Mouse (Mus musculus): ENCODE results near the gene Ugcg.

Gene Ugcg

DNA sequence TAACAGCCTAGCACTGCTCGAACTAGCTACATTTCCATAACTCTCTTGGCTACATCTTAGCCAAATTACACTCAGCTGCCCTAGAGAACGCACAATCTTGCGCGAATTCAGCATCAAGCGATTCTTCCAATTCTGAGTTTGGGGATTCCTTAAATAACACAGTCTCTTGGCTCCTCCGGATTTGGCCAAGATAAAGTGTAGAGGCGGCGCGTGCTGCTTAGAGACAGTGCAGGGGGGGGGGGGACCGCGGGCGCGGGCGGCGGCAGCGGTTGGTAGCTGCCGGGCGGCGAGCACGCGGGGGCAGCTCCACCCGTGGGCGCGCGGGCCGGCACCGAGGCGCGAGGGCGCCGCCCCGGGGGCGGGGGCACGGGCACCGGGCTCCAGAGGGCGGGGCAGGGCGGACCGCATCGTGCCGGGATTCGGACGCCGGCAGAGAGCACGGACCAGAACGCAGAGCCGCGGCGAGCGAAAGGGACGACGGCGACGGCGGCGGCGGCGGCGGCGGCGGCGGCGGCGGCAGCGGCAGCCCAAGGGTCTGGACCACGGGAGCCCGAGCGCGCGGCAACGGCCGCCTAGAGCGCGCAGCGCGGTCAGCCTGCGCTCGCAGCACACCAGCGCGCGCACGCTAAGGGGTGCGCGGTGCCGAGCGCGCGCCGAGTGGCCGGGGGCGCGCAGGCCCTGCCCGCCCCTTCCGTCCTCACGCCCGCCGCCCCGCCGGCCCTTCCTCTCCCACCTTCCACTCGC is at the start of gene Ugcg:
Gene Ugcg (plus strand): TSS at position 456 of the 744 bp plus-strand sequence.
- peak; percentile 87 for ATAC-seq (ENCODE audit: low TSS enrichment)

DNA sequence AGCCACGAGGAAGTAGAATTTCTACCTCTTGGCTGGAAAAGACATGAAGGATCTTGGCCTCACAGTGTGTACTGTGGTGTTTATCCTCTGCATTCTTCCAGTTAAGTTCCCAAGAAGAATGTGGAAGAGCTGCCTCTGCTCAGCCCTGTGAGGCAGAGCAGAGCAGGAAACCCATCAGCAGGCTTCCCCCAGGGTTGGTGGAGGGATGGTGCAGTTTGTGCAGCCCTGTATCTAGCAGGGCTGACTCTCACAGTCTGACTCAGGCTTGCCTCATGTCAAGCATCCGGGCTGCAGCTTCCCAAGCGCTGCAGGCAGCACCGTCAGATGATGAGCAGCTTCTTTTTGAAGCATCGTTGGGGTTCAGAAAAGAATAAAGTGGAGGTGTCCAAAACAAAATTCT is 40.0 kb upstream of the Ugcg start:
- ATAC-seq (ENCODE audit: low TSS enrichment), result no peak

DNA sequence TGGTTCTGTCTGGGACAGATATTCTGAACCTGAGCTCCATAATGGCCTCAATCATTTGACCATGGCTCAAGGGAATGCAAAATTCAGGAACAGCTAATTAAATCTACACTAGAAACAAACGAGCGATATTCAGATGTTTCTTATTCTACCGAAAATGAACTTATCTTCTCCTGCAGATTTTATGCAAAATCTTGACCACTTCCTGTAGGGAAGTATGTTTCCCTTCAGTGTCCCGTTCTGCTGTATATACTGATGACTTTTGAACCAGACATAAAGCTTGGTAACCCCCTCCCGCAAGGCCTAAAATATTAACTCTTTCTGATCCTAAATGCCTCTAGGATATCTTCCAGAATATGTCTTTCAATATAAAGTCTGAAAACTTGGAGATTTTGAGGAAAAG is 38.1 kb upstream of the Ugcg start:
- no peak for ATAC-seq (ENCODE audit: low TSS enrichment)

- ATAC-seq (ENCODE audit: low TSS enrichment), result no peak
Measured at GRCm38 (mm10) chr4:59151953-59152352, 37.1 kb upstream of the Ugcg start.

GRCm38 (mm10) chr4:59156897-59157592 is 32.0 kb upstream of the Ugcg start:
- no peak for ATAC-seq (ENCODE audit: low TSS enrichment)

GRCm38 (mm10) chr4:59157654-59158053 is 31.4 kb upstream of the Ugcg start:
- ATAC-seq (ENCODE audit: low TSS enrichment), result no peak

DNA sequence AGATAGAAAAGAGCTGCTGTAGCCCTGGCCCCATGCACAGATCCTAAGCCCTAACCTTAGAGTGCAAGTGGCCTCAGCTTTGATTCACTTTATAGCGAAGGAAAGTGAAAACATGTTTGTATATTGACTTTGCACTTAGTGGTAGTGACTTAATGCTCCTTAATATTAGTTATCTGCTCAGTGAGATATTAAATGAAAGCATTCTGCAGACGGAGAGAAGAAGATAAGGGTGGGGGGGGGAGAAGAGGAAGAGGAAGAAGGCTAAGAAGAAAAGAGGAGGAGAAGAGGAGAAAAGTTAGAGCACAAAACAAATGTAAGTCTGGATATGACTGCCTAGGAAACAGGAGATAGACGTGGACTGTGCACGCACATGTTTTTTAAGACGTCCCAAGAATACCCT is 28.8 kb upstream of the Ugcg start:
- no peak for ATAC-seq (ENCODE audit: low TSS enrichment)

DNA sequence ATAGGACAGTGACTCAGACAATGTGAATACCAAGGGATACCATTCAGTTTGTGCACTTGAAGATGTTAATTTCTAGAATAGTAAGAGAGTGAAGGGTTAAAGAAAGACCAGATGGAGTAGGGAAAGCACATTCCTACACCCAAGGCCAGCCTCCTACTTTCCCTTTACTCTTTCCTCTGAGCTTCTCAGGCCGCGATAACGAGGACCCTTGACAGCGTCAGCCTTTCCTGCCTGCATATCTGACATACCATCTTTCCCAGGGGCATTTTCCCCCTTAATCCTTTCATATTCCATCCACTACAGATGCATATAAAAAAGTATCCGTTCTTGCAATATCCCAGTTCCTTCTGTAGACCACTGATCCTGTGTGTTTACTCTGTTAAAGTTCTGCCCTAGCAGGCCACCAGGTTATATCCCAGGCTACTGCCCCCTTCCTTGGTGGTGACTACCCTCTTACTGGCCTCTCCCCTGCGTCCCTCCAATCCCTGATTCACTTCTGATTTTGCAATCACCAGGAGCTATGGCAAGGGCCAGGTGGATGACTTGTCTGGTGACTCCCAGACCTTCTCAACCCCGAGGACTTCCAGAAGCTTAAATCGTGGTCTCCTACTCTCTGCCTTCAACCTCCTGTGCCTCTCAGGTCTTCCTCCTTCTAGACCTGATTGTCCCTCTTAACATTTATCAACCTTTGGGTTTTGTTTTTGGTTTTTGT is 27.9 kb upstream of the Ugcg start:
- no peak for ATAC-seq (ENCODE audit: low TSS enrichment)

DNA sequence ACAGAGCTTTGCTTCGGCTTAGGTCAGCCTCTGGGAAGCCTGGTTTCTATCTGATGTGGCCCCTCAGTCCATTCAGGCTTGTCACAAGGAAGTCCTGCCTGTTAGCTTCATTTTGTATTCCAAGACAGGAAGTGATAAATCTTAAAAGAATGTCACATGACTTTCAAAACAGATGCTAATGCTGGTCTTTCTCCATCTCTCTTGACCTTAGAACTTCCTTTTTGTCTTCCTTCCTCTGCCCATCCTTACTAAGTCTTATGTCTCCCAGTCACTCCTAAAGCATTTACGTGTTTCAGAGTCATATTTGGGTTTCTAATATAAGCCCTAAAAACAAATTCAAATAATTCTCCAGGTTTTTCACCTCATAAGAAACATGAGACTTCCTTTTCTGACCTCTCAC is 25.0 kb upstream of the Ugcg start:
- ATAC-seq (ENCODE audit: low TSS enrichment), result no peak

- ATAC-seq (ENCODE audit: low TSS enrichment), result no peak
Measured at GRCm38 (mm10) chr4:59167251-59167847, 21.7 kb upstream of the Ugcg start.

DNA sequence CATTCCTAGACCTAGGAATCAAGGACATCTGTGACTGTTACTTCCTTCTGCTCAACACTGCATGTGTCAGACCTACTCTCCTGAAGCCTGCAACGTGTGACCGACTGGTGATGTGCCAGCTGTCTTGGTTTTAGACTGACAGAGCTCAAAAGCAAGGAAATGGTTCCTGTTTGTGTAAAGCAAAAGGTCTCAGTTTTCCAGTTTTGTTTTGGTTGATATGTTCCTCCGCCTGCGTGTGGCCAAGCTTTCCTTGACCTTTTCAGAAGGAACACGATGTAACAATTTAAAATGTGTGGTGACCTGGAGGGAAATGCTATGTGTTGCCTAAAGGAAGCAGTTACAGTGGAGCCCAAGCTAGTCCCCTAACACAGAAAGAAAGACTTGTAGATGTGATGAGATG is 19.1 kb upstream of the Ugcg start:
- no peak for ATAC-seq (ENCODE audit: low TSS enrichment)

DNA sequence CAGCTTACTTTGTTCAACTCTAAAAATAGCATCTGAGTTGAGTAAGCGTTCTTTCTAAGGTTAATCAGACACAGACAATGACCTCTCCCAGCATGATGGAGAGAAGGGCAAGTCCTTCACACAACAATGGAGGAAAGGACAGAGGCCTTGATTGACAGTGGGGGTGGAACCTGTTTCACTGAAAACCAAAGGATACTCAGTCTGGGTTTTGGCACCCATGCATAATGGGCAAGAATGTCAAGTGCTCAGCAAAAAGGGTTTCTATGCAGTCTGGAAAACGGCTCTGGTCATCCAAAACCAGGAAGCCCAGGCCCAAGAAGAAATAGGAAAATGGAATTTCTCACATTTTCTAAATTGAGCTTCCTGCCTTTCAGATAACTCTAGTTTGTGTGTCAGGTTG is 16.4 kb upstream of the Ugcg start:
- no peak for ATAC-seq (ENCODE audit: low TSS enrichment)

DNA sequence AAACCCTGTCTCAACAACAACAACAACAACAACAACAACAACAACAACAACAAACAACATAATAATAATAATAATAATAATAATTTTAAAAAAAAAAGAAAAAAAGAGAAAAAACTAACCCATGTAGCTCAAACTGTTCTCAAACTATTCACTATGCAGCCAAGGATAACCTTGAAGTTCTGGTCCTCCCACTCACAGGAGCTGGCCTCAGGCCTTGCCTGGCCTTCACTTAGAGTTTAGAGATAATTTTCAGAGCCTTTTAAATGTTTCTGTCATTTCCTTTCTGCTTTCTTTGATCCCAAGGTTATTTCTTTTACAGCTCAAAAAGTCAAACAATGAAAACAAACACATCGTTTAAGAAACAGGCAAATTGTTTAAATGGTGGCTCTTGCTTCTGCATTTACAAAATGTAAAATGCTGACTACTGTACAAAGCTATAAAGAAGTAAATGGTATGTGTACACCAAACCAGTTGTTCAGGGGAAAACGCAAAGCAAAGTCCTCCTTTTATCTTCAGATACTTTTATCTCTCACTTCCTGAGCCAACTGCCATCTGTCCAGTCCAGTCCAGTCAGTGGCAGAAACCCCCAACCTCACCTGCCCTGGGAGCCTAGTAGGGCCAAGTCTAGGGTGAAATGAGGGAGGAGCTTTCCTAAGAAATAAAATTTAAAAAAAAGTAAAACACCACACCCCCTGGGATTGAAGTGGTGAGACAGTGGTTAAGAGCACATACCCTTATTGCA is 15.7 kb upstream of the Ugcg start:
- no peak for ATAC-seq (ENCODE audit: low TSS enrichment)

GRCm38 (mm10) chr4:59175003-59175402 is 14.1 kb upstream of the Ugcg start:
- ATAC-seq (ENCODE audit: low TSS enrichment), result peak; percentile 57; the same call in 1 of the 2 replicates

GRCm38 (mm10) chr4:59175929-59176328 is 13.1 kb upstream of the Ugcg start:
- ATAC-seq (ENCODE audit: low TSS enrichment), result no peak

GRCm38 (mm10) chr4:59177566-59177965 is 11.5 kb upstream of the Ugcg start:
- ATAC-seq (ENCODE audit: low TSS enrichment), result no peak

DNA sequence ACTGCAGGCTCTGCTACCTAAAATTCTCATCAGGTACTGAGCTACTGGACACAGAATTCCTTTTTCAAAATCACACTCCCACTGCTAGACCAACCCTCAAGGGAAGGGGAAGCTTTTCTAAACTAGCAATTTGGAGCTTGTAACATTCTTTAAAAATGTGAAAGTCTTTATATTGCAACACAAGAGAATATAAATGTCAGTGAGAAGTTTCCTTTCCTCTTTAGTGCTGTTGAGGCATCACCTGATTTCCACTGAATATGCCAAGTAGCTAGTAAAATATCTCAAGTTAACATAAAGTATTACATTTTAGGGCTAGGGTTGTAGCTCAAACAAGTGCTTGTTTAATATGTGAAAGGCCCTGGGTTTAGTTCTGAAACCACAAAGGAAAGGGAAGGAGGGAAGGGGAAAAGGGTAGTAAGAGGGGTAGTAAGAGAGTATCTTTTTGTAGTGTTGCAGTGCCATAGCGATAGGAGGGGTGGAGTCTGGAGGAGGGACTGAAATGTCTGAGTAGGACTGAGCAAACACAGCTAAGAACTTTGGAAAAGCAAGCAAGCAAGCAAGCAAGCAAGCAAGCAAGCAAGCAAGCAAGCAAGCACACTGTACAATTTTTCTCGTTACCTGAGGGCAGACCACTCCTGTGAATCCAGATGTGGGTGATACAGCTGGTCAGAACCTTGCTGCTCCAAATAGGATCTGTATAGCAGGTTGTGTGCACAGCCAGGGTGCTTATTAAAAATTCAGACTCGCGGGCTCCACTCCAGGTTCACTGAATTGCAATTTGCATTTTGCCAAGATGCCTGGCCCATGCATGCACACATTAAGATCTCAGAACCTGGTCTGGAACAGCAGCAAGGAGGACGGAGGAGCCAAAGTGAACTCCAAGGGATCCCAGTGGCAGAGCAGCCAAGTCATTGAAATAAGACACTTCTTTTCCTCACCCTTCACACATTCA is 7.5 kb upstream of the Ugcg start:
- no peak for ATAC-seq (ENCODE audit: low TSS enrichment)

DNA sequence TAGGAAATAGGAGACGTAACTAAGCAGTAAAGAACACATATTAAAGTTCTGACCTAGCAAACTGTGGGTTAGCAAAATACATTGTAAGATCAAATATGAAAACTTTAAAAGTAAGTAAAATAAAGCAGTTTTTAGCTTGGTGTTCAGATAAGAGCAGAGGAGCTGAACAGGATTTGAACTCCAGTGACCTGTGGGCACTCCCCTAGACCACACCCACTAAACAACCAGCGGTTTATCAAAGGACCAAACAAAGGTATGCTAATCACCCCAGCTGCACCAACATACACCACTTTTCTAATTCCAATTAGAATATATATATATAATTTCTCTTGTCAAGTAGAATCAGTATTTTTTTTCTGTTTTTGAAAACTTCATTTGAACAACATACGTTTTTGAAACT is 3.4 kb upstream of the Ugcg start:
- no peak for ATAC-seq (ENCODE audit: low TSS enrichment)

DNA sequence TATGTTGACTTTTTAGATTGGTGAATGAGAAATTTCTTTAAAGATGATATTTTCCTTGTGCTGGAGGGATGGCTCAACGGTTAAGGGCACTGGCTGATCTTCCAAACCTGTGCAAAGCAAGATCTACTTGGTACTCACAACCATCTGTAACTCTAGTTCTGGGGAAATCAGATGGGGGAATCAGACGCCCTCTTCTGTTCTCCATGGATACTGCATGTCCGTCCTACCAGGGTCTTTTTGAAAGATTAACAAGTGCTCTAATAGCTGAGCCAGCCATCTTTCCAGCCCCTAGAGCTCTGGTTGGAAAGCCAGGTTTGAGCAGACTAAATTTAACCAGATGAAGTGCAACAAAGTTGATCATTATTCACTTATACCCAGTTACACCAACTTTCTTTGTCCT is 1.8 kb upstream of the Ugcg start:
- ATAC-seq (ENCODE audit: low TSS enrichment), result no peak

DNA sequence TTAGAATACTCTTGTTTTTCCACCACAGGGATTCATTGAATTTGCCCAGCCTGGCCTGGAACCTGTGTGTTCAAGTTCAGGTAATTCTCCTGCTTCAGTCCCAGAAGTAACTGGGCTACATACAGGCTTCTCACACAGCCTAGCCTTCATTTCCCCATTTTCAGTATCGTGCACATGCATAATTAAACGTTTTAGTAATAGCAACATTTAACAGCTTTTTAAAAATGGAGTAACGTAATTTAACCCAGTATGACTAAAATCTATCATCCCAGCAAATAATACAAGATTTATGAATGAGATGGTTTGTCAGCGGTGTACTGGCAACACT is 619 bp upstream of the Ugcg start:
- ATAC-seq (ENCODE audit: low TSS enrichment), result no peak
